Mouse (Mus musculus): Measurements from ENCODE around the gene Neurog2. TPM values are rescaled to one million over a fixed set of nuclear protein-coding genes. Genes with fewer than 3 reads are reported as not detected.

Neurog2 gene
- polyA plus RNA-seq, 1 experiment from 2014 or later: 77.7 TPM

GRCm38 (mm10) chr3:127640762-127641700 lies 8.1 kb downstream of the Neurog2 start:
- peaks cover 31% of the 10 kb centered on the region for H3K4me1 ChIP-seq (ENCODE audit: control insufficient read depth, insufficient read depth, low read length)
- H3K4me3 ChIP-seq (ENCODE audit: low read depth, low read length): 0 out of 2 replicates have a peak overlapping the region, but pooled peaks have one; percentile 1
- no peaks in the 10 kb centered on the region for H3K36me3 ChIP-seq (ENCODE audit: control insufficient read depth, insufficient read depth, low read length)
- WGBS: 2% methylated on average over 37 of the region's 37 CpGs
- peak overlapping the region; percentile 6; the same call in 1 of the 2 replicates for H3K9ac ChIP-seq (ENCODE audit: low read length)
- peak overlapping the region; percentile 29 for H3K4me2 ChIP-seq
- peak overlapping the region; percentile 49 for H3K27ac ChIP-seq (ENCODE audit: low read depth, low read length)
- DNase-seq (ENCODE audit: low spot score, missing footprints) (peak; percentile 94), ATAC-seq (ENCODE audit: low FRiP score) (peak; percentile 34)
- no peaks in the 10 kb centered on the region for H3K9me3 ChIP-seq (ENCODE audit: control insufficient read depth, low read length)
- peaks cover 92% of the 10 kb centered on the region for H3K27me3 ChIP-seq (ENCODE audit: control insufficient read depth, insufficient read depth, low read length)

GRCm38 (mm10) chr3:127642211-127642610 lies 9.3 kb downstream of the Neurog2 start:
- Histone ChIP-seq H3K9me3 (ENCODE audit: control insufficient read depth, low read length) (no peaks in the 10 kb centered on the region), H3K4me3 (ENCODE audit: low read depth, low read length) (no peak overlapping the region), H3K27ac (ENCODE audit: low read depth, low read length) (0 out of 2 replicates have a peak overlapping the region, but pooled peaks have one; percentile 6), H3K36me3 (ENCODE audit: control insufficient read depth, insufficient read depth, low read length) (no peaks in the 10 kb centered on the region), H3K4me2 (peak overlapping the region; percentile 19; the same call in 1 of the 2 replicates), H3K27me3 (ENCODE audit: control insufficient read depth, insufficient read depth, low read length) (peaks cover 94% of the 10 kb centered on the region), H3K9ac (ENCODE audit: low read length) (0 out of 2 replicates have a peak overlapping the region, but pooled peaks have one; percentile 12), H3K4me1 (ENCODE audit: control insufficient read depth, insufficient read depth, low read length) (peaks cover 31% of the 10 kb centered on the region)
- 2% methylated on average over 5 of the region's 5 CpGs for WGBS
- DNase-seq (ENCODE audit: low spot score, missing footprints): peak; percentile 94
- no peak for ATAC-seq (ENCODE audit: low FRiP score)

GRCm38 (mm10) chr3:127646156-127646825 lies 13.4 kb downstream of the Neurog2 start:
- no peaks in the 10 kb centered on the region for H3K9me3 ChIP-seq (ENCODE audit: control insufficient read depth, low read length)
- peak; percentile 74 for ATAC-seq (ENCODE audit: low FRiP score)
- no peak overlapping the region for H3K9ac ChIP-seq (ENCODE audit: low read length)
- no peak overlapping the region for H3K27ac ChIP-seq (ENCODE audit: low read depth, low read length)
- no peak overlapping the region for H3K4me2 ChIP-seq
- H3K36me3 ChIP-seq (ENCODE audit: control insufficient read depth, insufficient read depth, low read length): no peaks in the 10 kb centered on the region
- no peak overlapping the region for H3K4me3 ChIP-seq (ENCODE audit: low read depth, low read length)
- 48% methylated on average over 18 of the region's 18 CpGs for whole genome bisulfite sequencing
- peaks cover 11% of the 10 kb centered on the region for H3K4me1 ChIP-seq (ENCODE audit: control insufficient read depth, insufficient read depth, low read length)
- no peak for DNase-seq (ENCODE audit: low spot score, missing footprints)
- H3K27me3 ChIP-seq (ENCODE audit: control insufficient read depth, insufficient read depth, low read length): peaks cover 74% of the 10 kb centered on the region

GRCm38 (mm10) chr3:127651742-127652653 lies 19.1 kb downstream of the Neurog2 start:
- H3K36me3 ChIP-seq (ENCODE audit: control insufficient read depth, insufficient read depth, low read length): no peaks in the 10 kb centered on the region
- no peak overlapping the region for H3K27ac ChIP-seq (ENCODE audit: low read depth, low read length)
- H3K27me3 ChIP-seq (ENCODE audit: control insufficient read depth, insufficient read depth, low read length): peaks cover 27% of the 10 kb centered on the region
- 43% methylated on average over 7 of the region's 7 CpGs for WGBS
- H3K4me1 ChIP-seq (ENCODE audit: control insufficient read depth, insufficient read depth, low read length): no peaks in the 10 kb centered on the region; the same call in 1 of the 2 replicates
- H3K4me3 ChIP-seq (ENCODE audit: low read depth, low read length): no peak overlapping the region
- 0 out of 2 replicates have a peak, but pooled peaks have one; percentile 35 for ATAC-seq (ENCODE audit: low FRiP score)
- H3K4me2 ChIP-seq: no peak overlapping the region
- no peaks in the 10 kb centered on the region for H3K9me3 ChIP-seq (ENCODE audit: control insufficient read depth, low read length)
- no peak for DNase-seq (ENCODE audit: low spot score, missing footprints)
- H3K9ac ChIP-seq (ENCODE audit: low read length): no peak overlapping the region

- ATAC-seq (ENCODE audit: low FRiP score): no peak; the same call in 1 of the 2 replicates
- peaks cover 45% of the 10 kb centered on the region for H3K27me3 ChIP-seq (ENCODE audit: control insufficient read depth, insufficient read depth, low read length)
Observed at GRCm38 (mm10) chr3:127660712-127661111, 27.8 kb downstream of the Neurog2 start.

GRCm38 (mm10) chr3:127661646-127662531 lies 29.0 kb downstream of the Neurog2 start:
- H3K9ac ChIP-seq (ENCODE audit: low read length): no peak overlapping the region
- H3K4me1 ChIP-seq (ENCODE audit: control insufficient read depth, insufficient read depth, low read length): peaks cover 9% of the 10 kb centered on the region; the same call in 1 of the 2 replicates
- H3K36me3 ChIP-seq (ENCODE audit: control insufficient read depth, insufficient read depth, low read length): no peaks in the 10 kb centered on the region
- no peaks in the 10 kb centered on the region for H3K9me3 ChIP-seq (ENCODE audit: control insufficient read depth, low read length)
- no peak overlapping the region; the same call in 1 of the 2 replicates for H3K27ac ChIP-seq (ENCODE audit: low read depth, low read length)
- H3K4me3 ChIP-seq (ENCODE audit: low read depth, low read length): no peak overlapping the region
- WGBS: 32% methylated on average over 22 of the region's 22 CpGs
- peaks cover 46% of the 10 kb centered on the region for H3K27me3 ChIP-seq (ENCODE audit: control insufficient read depth, insufficient read depth, low read length)
- peak overlapping the region; percentile 10; the same call in 1 of the 2 replicates for H3K4me2 ChIP-seq
- peak; percentile 84 for ATAC-seq (ENCODE audit: low FRiP score)
- DNase-seq (ENCODE audit: low spot score, missing footprints): peak; percentile 92

More at GRCm38 (mm10) chr3:127660712-127661111, 27.8 kb downstream of the Neurog2 start:
- WGBS: 66% methylated on average over 7 of the region's 7 CpGs
- Histone ChIP-seq H3K4me2 (no peak overlapping the region), H3K9me3 (ENCODE audit: control insufficient read depth, low read length) (no peaks in the 10 kb centered on the region), H3K4me1 (ENCODE audit: control insufficient read depth, insufficient read depth, low read length) (peaks cover 9% of the 10 kb centered on the region; the same call in 1 of the 2 replicates), H3K4me3 (ENCODE audit: low read depth, low read length) (no peak overlapping the region), H3K36me3 (ENCODE audit: control insufficient read depth, insufficient read depth, low read length) (no peaks in the 10 kb centered on the region), H3K9ac (ENCODE audit: low read length) (no peak overlapping the region), H3K27ac (ENCODE audit: low read depth, low read length) (no peak overlapping the region)
- no peak for DNase-seq (ENCODE audit: low spot score, missing footprints)

GRCm38 (mm10) chr3:127679703-127680102 lies 46.8 kb downstream of the Neurog2 start:
- H3K4me2 ChIP-seq: no peak overlapping the region
- WGBS: 87% methylated on average over 15 of the region's 15 CpGs
- H3K36me3 ChIP-seq (ENCODE audit: control insufficient read depth, insufficient read depth, low read length): no peaks in the 10 kb centered on the region
- no peaks in the 10 kb centered on the region for H3K9me3 ChIP-seq (ENCODE audit: control insufficient read depth, low read length)
- no peaks in the 10 kb centered on the region for H3K27me3 ChIP-seq (ENCODE audit: control insufficient read depth, insufficient read depth, low read length)
- no peaks in the 10 kb centered on the region for H3K4me1 ChIP-seq (ENCODE audit: control insufficient read depth, insufficient read depth, low read length)
- H3K9ac ChIP-seq (ENCODE audit: low read length): no peak overlapping the region
- ATAC-seq (ENCODE audit: low FRiP score): no peak
- no peak overlapping the region for H3K27ac ChIP-seq (ENCODE audit: low read depth, low read length)
- DNase-seq (ENCODE audit: low spot score, missing footprints): peak; percentile 2
- no peak overlapping the region for H3K4me3 ChIP-seq (ENCODE audit: low read depth, low read length)

Data from midbrain, embryonic 11.5 days (tissue).